Mouse (Mus musculus) heart, postnatal 0 days (tissue): ENCODE results near the gene Zfp46. TPM values are rescaled to one million over a fixed set of nuclear protein-coding genes. Genes with fewer than 3 reads are reported as not detected.
A peak's percentile ranks its signal among the peaks of the same experiment; 100 is the strongest.

Experiments used
- ATAC-seq: fragments of 200-750 bp; cut with Nextera tagmentation; 2 replicates; pipeline ENCODE4 v1.8.0; 2017; ENCODE audit warnings: low read depth, moderate number of reproducible peaks, moderate library complexity; ENCODE audit not compliant: insufficient read depth
- DNase-seq: peaks from one replicate; pipeline ENCODE4 v3.0.0-alpha.2; 2016; ENCODE audit warnings: low spot score
- H3K27ac ChIP-seq: fragments of 300-500 bp; sonication (generic); 2 replicates; pipeline ENCODE4 v1.5.1; 2014; ENCODE audit warnings: low read depth, mild to moderate bottlenecking
- H3K27me3 ChIP-seq: fragments of 300-500 bp; sonication (generic); 2 replicates; pipeline ENCODE4 v1.6.1; 2014; ENCODE audit warnings: low read length, mixed read lengths; ENCODE audit not compliant: control insufficient read depth, insufficient read depth
- H3K36me3 ChIP-seq: fragments of 300-500 bp; sonication (generic); replicated peaks from 2 replicates; pipeline ENCODE4 v1.6.1; 2014; ENCODE audit warnings: low read length, mixed read lengths; ENCODE audit not compliant: control insufficient read depth, insufficient read depth
- H3K4me1 ChIP-seq: fragments of 300-500 bp; sonication (generic); 2 replicates; pipeline ENCODE4 v1.6.1; 2014; ENCODE audit warnings: antibody characterized with exemption; ENCODE audit not compliant: control insufficient read depth, insufficient read depth
- H3K4me2 ChIP-seq: fragments of 300-500 bp; sonication (generic); 2 replicates; pipeline ENCODE4 v1.6.1; 2014; ENCODE audit warnings: low read depth, mild to moderate bottlenecking, low read length, moderate library complexity
- H3K4me3 ChIP-seq: fragments of 300-500 bp; sonication (generic); 2 replicates; pipeline ENCODE4 v1.5.1; 2014; ENCODE audit warnings: low read depth, low read length
- H3K9ac ChIP-seq: fragments of 300-500 bp; sonication (generic); replicated peaks from 2 replicates; pipeline ENCODE4 v1.6.1; 2014; ENCODE audit warnings: low read depth, low read length, mixed read lengths
- H3K9me3 ChIP-seq: fragments of 300-500 bp; sonication (generic); replicated peaks from 2 replicates; pipeline ENCODE4 v1.6.1; 2016; ENCODE audit warnings: low read length; ENCODE audit not compliant: control insufficient read depth
- CTCF ChIP-seq: IDR thresholded peaks from 2 replicates; pipeline ENCODE4 v1.5.1; 2016; ENCODE audit warnings: antibody characterized with exemption, control low read depth, low read depth
- EP300 ChIP-seq: IDR thresholded peaks from 2 replicates; pipeline ENCODE4 v1.6.1; 2016; ENCODE audit warnings: antibody characterized with exemption, low read depth
- WGBS: fragments of 180-500 bp; shearing (Covaris S2); extraction: QIAGEN DNeasy Blood & Tissue Kit; methylation state at CpG from one replicate; pipeline ENCODE4 v1.1.7; 2014; 5-methylcytosine and 5-hydroxymethylcytosine counted together
- polyA plus RNA-seq: library from polyadenylated mRNA; unstranded; fragments of >200 nt; fragmentation: Nextera tagmentation; extraction: Ambion mirVana; gene quantifications from 2 replicates; pipeline ENCODE4 v1.2.1, GENCODE M21; 2015
- total RNA-seq: library from RNA; depleted of rRNA; stranded (reverse); fragments of >200 nt; gene quantifications from 2 replicates; pipeline ENCODE4 v1.2.3, GENCODE M21; 2014; ENCODE audit warnings: low replicate concordance

The Zfp46 gene
- total and polyA plus RNA-seq, 2 experiments from 2014 or later: 19.5 to 21.3 TPM

GRCm38 (mm10) chr4:136255919-136256318, 28.6 kb upstream of the Zfp46 start:
- H3K27me3 ChIP-seq: no peaks in the 10 kb centered on the region
- no peak for ATAC-seq

GRCm38 (mm10) chr4:136256696-136257095, 27.8 kb upstream of the Zfp46 start:
- Histone ChIP-seq H3K9ac (no peak overlapping the region), H3K4me1 (peaks cover 10% of the 10 kb centered on the region), H3K9me3 (no peaks in the 10 kb centered on the region), H3K4me3 (no peak overlapping the region), H3K4me2 (no peak overlapping the region), H3K36me3 (peaks cover 21% of the 10 kb centered on the region; the same call in 1 of the 2 replicates), H3K27ac (no peak overlapping the region), H3K27me3 (no peaks in the 10 kb centered on the region)
- 63% methylated on average over 10 of the region's 10 CpGs for WGBS
- DNase-seq (no peak), ATAC-seq (no peak)
- TF ChIP-seq EP300 (no peak), CTCF (no peak)

More at GRCm38 (mm10) chr4:136255919-136256318, 28.6 kb upstream of the Zfp46 start:
- 49% methylated on average over 6 of the region's 6 CpGs for WGBS
- H3K9ac ChIP-seq: no peak overlapping the region
- no peak for DNase-seq
- peaks cover 21% of the 10 kb centered on the region; the same call in 1 of the 2 replicates for H3K36me3 ChIP-seq
- TF ChIP-seq CTCF (no peak), EP300 (no peak)
- H3K9me3 ChIP-seq: no peaks in the 10 kb centered on the region
- no peak overlapping the region for H3K27ac ChIP-seq
- H3K4me2 ChIP-seq: no peak overlapping the region
- H3K4me3 ChIP-seq: no peak overlapping the region
- peaks cover 2% of the 10 kb centered on the region; the same call in 1 of the 2 replicates for H3K4me1 ChIP-seq

DNA sequence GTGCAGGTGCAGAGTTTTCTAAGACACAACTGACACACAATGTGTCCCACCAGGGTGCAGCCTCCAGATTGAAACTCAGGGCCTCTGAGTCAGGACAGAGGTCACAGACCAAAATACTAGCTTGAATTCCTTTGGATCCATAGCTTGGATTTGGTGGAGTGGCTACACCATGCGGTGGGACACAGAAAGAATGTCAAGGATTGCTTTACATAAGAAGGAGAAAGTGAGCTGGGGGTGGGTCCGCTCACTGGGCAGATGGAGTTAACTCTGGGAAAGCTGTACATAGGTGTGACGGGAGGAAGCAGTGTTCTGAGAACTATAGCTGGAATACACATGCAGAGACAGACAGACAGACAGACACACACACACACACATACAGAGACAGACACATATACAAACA, 24.6 kb upstream of the Zfp46 start:
- Histone ChIP-seq H3K36me3 (peaks cover 15% of the 10 kb centered on the region; the same call in 1 of the 2 replicates), H3K27ac (peak overlapping the region; percentile 64), H3K9me3 (no peaks in the 10 kb centered on the region), H3K27me3 (no peaks in the 10 kb centered on the region), H3K4me3 (no peak overlapping the region), H3K4me2 (no peak overlapping the region), H3K4me1 (peaks cover 11% of the 10 kb centered on the region), H3K9ac (no peak overlapping the region)
- DNase-seq: no peak
- TF ChIP-seq CTCF (no peak), EP300 (no peak)
- WGBS: 64% methylated on average over 3 of the region's 3 CpGs
- no peak for ATAC-seq

GRCm38 (mm10) chr4:136260491-136261180, 23.8 kb upstream of the Zfp46 start:
- no peaks in the 10 kb centered on the region for H3K27me3 ChIP-seq
- H3K9ac ChIP-seq: no peak overlapping the region
- 26% methylated on average over 10 of the region's 10 CpGs for WGBS
- H3K4me1 ChIP-seq: peaks cover 11% of the 10 kb centered on the region
- H3K4me3 ChIP-seq: no peak overlapping the region
- H3K4me2 ChIP-seq: no peak overlapping the region
- H3K9me3 ChIP-seq: no peaks in the 10 kb centered on the region
- TF ChIP-seq EP300 (peak; percentile 83; the same call in 1 of the 2 replicates), CTCF (peak; percentile 97)
- H3K36me3 ChIP-seq: peaks cover 11% of the 10 kb centered on the region; the same call in 1 of the 2 replicates
- DNase-seq: peak; percentile 85
- ATAC-seq: peak; percentile 90
- H3K27ac ChIP-seq: peak overlapping the region; percentile 92

GRCm38 (mm10) chr4:136261912-136262311, 22.6 kb upstream of the Zfp46 start:
- peak; percentile 43 for ATAC-seq
- H3K27me3 ChIP-seq: no peaks in the 10 kb centered on the region
- peak overlapping the region; percentile 92 for H3K27ac ChIP-seq
- H3K36me3 ChIP-seq: peaks cover 6% of the 10 kb centered on the region; the same call in 1 of the 2 replicates
- peak; percentile 66 for DNase-seq
- 28% methylated on average over 10 of the region's 10 CpGs for WGBS
- no peak overlapping the region for H3K4me3 ChIP-seq
- no peak for TF ChIP-seq EP300
- no peak for TF ChIP-seq CTCF
- peaks cover 11% of the 10 kb centered on the region for H3K4me1 ChIP-seq
- no peak overlapping the region for H3K9ac ChIP-seq
- no peaks in the 10 kb centered on the region for H3K9me3 ChIP-seq
- H3K4me2 ChIP-seq: no peak overlapping the region
